Mouse (Mus musculus): ENCODE data around the gene Lrrc58.
A peak's percentile ranks its signal among the peaks of the same experiment; 100 is the strongest.

The Lrrc58 gene

DNA sequence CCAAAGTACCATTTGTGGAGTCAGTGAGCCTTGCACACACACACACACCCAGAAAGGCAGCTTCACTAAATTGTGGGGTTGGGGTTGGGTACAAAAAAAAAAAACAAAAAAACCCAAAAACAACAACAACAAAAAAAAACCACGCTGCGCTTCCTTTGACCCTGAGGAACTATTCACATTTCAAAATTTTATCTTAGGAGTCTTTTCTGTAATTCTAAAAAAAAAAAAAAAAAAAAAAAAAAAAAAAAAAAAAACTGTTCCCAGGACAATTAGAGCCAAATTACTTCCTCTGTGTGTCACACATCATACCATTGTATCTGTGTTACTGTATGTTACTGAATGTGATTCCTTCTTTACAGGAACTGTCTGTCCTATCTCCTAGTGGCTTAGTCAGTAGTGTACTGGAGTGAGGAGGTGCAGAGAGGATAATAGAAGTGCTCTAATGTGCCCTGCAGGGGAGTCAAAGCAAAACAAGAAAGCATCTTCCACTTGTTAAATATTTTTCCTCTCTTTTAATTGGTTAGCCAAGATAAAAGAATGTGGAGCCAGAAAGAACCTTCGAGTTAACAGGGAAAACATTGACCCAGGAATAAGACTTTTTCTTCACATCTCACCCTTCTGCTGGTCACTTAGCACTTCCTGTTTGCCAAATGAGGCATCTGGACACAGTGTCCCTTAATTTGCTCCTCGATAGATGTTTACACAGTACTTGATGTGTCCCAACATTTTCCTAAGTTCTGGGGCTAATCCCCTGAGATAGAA lies 1.5 kb downstream of the Lrrc58 start:
- no peak for DNase-seq (ENCODE audit: low spot score)

DNA sequence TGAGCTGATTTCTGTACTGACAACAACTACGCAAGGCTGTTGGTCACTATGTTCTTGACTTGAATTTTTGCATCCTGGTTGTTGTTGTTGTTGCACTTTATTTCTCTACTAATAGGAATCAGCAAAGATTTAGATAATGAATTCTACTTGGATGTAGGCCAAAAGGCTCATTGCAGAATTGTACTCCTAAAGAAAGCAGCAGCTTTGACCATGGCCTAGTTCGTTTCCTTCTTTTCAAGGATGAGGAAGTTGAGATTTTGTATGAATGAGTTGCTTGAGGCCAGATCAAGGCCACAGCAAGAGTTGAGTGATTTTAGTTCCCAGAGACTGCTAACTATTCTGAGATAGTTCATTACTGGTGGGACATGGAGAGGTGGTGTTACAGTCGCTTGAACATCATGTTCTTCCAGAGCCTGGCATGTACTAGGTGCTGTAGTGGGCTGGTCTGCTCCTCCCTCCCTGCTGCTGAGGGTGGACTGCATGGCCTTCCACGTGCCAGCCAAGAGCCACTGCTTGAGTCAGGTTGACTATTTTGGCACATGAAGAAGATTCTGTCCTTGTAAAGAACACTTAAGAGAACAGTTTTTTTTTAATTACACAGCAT lies 3.0 kb downstream of the Lrrc58 start:
- no peak for DNase-seq (ENCODE audit: low spot score)

DNA sequence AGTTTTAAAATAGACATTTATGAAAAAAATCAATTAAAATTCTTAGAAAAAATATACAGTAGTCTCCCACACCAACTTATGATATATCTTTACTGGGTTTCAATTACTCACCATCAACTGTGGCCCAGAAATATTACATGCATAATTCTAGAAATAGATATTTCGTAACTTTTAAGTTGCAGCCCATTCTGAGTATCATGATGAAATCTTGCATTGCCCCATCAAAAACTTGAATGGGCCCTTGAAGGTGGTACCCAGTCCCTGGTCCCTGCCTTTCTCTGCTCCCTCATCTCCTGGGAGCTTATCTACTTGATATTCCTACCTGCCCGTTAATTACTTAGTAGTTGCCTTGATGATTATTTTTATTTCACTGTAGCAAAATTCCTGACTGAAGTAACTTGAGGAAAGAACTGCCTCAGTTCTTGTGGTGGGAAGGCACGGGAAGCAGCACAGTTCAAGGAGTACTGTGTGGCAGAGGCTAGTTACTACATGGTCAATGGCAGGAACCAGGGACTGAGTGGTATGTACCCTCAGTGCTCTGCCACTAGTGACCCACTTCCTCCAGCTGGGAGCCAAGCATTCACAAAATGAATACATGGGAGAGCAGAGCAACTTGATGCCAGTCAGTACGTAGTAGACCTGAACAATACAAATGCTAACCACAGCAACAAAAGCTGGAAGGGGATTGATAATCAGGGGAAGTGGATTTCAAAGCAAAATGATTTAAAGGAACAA lies 6.5 kb downstream of the Lrrc58 start:
- DNase-seq (ENCODE audit: low spot score): no peak

DNA sequence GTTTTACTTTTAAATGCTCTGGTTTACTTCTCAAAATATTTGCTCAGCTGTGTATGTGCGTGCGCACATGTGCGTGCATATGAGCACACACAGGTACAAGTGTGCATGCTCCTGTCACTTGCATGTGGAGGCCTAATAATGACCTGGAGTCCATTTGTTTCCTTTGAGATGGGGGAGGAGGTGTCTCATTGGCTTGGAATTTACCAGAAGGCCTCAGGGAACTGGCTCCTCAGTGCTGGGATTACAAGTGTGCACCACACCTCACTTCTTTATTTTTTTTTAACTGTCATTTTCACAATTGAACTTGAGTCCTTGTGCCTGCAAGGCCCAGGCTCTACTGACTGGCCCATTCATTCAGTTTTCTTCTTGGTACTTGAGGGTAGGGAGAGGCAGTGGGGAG lies 9.2 kb downstream of the Lrrc58 start:
- no peak for DNase-seq (ENCODE audit: low spot score)

DNA sequence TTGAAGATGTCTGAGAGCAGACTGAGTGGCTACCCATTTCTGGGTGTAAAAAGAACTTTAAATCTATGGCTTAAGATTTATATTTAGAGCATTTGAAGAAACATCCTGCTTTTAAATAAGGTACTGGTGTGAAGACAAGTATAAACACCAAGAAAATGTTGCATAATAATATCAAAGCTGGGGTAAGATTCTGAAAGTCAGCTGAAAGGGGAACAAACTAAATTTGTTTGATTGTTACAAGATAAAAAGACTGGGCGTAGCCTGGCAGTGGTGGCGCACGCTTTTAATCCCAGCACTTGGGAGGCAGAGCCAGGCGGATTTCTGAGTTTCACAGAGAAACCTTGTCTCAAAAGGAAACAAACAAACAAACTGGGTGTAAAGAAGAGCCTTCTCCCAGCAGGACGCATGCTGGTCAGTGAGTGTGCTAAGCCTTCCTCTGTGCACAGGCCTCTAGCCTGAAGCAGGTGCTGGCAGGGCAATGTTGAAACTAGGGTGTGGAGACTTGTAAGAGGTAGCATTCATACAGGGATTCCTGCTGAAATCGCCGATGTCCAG lies 10.8 kb downstream of the Lrrc58 start:
- no peak for DNase-seq (ENCODE audit: low spot score)

DNA sequence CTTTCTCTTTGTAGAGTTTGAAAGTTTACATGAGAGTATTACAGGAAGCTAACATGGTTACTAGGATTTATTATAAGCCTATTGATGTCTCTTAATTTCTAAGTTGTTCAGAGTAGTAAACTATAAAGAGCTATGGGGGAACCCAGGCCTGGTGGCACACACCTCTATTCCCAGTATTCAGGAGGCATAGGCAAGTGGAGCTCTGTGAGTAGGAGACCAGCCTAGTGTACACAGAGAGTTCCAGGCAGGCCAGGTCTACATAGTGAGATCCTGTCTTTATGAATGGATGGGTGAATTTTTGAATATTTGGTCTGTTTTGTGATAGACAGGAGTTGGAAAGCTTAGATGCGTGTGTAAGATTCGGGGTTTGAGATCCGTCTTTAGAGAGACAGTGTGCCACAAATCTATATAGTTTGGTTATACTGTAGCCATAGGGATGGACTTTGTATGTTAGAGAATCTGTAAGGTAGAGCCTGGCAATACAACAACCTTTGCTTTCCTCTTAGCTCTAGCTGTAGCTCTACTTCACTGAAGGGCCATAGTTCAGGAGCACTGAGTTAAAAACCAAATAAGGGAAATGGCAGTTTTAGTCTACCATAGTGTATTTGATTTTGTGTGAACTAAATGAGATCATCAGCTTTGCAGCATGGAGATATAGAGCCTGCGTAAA lies 11.7 kb downstream of the Lrrc58 start:
- no peak for DNase-seq (ENCODE audit: low spot score)

DNA sequence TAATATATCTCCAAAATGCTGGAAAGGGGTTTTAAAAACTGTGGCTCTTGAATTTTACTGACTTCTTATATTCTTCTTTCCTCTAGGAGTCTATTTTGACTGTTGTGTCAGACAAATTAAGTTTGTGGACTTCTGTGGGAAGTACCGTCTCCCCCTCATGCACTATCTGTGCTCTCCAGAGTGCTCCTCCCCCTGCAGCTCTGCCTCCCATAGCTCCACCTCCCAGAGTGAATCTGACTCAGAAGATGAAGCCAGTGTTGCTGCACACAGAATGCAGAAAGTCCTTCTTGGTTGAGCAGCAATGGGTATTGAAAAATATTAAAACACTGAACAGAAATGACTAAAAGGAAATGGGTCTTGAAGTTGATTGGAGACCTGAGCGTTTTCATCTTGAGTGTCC lies 13.0 kb downstream of the Lrrc58 start:
- DNase-seq (ENCODE audit: low spot score): no peak

DNA sequence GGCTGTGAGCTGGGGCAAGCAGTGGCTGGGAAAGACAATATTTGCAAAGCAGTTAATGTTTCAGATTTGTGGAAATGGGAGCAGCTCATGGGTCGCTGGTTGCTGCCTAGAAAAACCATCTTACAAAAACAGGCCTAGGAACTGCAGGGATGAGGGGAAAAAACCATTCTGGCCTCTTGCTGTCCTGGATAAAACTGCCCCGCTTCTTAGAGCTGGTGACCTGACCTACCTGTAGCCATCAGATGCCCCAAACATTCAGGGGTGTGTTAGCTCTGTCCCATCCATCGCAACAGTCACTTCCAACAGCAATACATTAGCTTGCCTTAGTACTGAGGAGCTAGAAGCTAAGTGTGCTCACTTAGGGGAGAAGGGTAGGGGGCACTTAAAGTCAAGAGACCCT lies 20.8 kb downstream of the Lrrc58 start:
- no peak for DNase-seq (ENCODE audit: low spot score)

DNA sequence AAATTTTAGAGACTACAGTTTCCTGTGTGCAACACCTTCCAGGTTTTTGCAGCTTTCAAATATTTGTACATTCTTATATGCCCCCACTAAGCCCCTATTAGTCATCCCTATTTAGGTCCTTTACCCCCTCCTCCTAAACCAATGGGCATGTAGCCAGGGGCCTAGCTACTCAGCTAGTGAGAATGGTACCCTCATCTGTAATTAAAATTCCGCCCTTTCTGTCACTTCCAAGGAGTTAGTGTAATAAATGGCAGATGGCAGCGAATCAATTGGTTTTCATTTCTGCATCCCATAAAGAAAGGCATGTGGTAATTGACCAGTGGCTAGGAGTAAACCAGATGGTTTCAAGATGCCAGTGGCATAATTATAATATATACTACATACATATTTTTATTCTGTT lies 24.5 kb downstream of the Lrrc58 start:
- DNase-seq (ENCODE audit: low spot score): no peak

DNA sequence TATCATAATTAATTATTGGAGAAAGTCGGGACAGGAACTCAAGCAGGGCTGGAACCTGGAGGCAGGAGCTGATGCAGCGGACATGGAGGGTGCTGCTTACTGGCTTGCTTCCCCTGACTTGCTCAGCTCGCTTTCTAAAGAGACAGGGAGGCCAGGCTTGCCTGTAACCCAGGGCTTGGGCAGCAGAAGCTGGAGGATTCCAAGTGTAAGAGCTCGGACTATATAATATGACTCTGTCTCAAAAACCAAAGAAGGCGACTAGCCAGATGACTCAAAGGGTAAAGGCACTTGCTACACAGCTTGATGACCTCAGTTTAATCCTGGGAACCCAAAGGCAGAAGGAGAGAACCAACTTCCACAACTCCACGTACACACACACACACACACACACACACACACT lies 25.2 kb downstream of the Lrrc58 start:
- DNase-seq (ENCODE audit: low spot score): no peak

DNA sequence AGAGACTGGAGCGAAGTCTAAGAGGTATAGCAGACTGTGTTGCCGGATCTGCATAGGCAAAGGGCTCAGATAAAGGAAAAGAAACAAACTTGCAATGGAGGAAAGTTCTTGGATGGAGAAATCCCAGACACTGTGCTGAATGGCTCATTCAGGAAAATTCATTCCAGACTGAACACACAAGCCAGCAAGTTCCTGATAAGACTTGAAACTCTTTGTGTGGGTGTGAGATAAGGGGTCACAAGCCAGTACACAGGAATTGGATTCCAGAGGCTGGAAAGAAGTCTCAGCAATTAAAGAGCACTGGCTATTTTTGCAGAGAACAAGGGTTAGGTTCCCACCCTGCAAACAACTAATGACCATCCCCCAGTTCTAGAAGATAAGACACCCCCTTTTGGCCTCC lies 25.8 kb downstream of the Lrrc58 start:
- DNase-seq (ENCODE audit: low spot score): no peak

DNA sequence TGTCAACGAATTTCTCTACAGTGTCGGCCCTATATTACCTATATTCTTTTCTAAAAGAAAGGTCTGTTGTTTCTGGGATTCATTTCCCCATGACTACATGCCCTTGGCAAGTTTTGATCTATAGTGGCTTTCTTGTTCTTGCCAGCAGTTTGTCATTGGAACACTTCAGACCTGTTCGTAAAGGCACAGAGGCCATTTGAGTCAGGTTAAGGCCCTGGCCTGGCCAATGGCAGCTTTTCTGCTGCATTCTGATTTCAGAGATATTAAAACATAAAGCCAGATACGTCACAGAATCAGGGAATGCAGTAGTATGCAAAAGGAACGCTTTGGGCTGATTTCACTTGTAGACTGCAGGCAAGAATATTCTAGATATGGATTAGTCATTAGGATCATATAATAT lies 30.6 kb downstream of the Lrrc58 start:
- DNase-seq (ENCODE audit: low spot score): no peak

DNA sequence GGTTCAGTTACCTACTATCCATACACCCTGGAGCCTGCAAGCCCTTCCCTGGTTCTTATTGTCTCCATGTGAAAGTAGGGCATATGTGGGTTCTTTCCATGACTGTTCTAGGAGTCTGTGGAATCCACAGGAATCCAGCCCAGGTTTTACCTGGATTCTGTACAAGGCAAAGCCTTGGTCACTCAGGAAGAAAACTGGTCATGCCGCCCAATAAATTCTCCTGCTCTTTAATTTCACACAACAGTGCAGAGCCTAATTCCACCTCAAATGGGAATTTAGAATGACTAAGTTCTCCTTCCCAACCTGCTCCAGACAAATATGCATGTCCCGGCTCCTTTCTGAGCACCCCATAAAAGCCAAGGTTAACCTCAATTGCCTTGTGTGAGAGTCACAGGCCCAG lies 31.2 kb downstream of the Lrrc58 start:
- no peak for DNase-seq (ENCODE audit: low spot score)

DNA sequence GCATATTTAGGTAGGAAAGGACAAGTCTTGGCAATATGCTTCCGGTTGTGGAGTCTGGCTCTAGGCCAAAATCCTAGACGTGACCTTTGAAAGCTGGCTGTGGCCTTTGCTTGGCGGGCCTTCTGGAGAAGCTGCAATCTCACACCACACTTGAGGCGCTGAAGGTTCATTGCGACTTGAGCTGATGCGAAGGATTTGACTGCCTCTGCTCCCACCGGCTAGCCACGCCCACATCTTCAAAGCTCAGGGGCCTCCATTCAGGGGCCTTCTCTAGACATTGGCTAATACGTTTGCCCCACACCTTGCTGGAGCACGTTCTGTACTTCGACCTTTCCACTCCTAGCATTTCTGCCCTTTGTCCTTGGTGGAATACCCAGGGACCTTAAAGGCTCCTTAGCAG lies 33.1 kb downstream of the Lrrc58 start:
- no peak for DNase-seq (ENCODE audit: low spot score)

DNA sequence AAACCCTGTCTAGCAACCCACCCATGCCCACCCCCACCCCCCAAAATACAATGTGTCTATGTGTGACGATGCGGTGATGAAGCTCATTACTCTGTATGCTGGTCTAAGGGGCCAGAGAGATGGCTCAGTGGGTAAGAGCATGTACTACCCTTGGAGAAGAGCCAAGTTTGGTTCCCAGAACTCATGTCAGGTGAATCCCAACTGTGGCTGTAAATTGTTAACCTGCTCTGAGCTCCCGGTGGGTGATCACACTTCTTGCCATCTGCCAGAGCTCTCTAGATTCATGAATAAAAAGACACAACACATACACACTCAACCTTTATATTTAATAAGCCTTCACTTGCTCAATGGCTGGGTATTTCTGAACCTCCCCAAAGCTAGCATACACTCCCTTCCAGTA lies 38.3 kb downstream of the Lrrc58 start:
- no peak for DNase-seq (ENCODE audit: low spot score)

DNA sequence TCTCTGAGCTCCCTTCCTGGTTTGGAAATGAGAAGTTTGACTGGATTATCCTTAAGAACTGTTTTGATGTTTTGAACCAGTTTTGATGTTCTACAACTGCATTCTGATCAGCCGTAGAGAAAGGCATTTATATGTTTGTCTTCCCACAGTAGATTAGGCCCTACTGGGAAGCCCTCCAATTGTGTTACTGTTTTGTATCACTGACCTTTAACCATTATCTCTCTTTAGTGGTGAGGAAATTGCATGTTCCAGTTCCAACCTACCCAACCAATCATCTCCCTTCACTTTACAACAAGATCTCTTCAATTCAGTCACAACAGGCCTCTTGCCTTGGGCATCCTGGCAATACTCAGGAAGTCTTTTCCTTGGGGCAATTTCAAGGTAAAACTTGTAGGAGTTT lies 42.9 kb downstream of the Lrrc58 start:
- DNase-seq (ENCODE audit: low spot score): no peak

DNA sequence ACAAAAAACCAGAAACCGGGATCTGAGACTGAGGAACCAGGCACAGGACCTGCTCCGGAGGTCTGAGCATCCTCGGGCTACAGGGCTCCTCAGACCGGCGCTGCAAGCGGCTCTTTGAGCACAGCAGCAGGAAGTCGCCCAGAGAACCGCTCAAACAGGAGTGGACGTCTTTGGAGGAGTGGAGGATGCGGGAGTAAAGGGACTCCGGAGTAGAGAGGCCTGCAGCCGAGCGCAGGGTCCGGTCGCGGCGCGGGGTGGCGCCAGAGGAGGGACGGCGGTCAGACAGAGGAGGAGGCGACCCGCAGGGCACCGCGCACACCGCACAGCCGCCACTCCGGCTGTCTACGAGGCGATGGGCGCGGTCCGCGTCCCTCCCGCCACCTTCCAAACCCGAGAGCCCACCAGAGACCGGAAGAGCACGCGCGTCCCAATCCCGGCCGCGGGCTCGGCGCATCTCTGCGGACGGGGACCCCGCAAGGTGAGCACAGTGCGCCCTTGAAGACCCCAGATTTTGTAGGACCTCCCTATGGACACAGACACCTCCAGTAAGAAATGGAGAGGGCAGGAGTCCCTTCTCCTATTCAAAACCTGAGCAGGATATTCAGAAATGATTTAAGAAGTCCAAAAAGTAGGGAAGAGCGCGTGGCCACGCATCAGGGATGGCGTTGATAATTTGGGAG lies 48.1 kb downstream of the Lrrc58 start, which contains the start of gene Gpr156:
TSS of gene Gpr156 (plus strand) at position 359 of the 680 bp plus-strand sequence.
- peak; percentile 11 for DNase-seq (ENCODE audit: low spot score)

DNA sequence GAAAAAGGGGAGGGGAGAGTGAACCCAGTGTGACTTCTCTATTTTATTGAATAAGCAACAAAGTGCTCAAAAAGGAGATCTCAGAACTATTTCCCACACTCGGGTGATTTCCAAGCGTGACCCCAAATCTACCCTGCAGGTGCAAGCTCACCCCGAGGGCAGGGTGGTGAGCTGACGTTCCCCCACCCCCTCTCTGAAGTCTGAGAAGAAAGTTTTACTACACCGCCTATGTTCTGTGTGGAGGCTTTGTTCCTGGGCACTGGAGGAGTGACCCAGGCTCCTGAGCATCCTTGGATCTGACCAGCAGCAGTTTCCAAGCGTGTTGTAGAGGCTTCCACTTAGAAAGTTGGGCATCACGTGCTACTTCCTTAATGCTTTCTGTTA lies 48.6 kb downstream of the Lrrc58 start:
- no peak for DNase-seq (ENCODE audit: low spot score)

DNA sequence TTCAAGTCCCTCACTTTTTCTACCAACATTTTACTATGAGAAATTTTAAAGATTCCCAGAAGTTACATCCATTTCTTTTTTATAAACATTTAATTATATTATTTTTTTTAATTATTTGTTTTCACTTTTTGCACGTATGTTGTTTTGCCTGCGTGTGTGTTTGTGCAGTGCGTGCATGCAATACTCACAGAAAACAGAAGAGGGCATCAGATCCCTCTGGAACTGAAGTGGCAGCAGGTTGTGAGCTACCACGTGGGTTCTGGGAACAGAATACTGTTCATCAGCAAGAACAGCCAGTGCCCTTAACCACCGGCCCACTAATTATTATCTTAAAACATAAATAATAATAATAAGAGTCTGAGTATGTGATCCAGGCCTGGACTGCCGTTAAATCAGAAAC lies 50.8 kb downstream of the Lrrc58 start:
- DNase-seq (ENCODE audit: low spot score): no peak

DNA sequence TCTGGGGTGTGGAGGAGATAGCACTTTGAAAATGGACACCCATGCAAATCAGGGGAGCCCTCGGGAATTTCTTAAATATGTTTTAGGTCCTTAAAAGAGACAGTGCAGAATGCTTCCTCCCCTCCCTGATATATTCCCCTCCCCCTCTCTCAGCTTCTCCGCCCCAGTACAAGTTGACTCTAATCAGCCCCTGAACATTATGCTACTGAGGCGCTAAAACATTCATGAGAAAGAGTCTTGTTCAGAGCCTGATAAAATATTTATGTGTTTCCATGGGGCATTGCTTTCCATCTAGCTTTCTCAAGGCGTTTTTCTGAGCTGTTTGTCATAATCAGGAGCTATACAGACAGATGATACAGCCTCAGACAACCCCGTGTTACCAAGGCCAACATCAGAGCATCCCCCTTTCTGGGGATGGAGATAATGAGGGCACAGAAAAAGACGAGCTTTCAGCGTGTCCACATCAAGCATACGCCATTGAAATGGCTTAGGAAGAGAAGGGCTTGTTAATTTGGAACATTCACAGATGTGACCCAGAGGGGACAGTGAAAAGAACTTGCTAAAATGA lies 52.7 kb downstream of the Lrrc58 start:
- DNase-seq (ENCODE audit: low spot score): no peak

DNA sequence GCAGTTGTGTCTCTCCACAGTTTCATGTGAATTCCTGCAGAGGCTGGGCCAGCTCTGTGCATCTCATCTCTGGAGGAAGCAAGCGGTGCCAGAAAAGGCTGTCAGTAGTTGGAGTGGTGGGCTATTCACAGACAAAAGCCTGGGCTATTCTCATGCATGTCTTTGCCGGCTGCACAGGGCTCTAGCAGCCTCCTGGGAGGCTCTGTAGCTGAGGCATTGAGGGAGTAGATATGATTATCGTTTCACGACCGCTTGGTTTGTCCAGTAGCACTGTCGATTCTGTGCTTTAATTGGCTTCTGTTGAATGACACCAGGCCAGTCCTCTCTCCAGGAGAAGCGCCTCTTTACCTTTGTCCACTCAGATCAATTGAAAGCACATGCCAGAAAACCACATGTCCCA lies 57.9 kb downstream of the Lrrc58 start:
- DNase-seq (ENCODE audit: low spot score): no peak

DNA sequence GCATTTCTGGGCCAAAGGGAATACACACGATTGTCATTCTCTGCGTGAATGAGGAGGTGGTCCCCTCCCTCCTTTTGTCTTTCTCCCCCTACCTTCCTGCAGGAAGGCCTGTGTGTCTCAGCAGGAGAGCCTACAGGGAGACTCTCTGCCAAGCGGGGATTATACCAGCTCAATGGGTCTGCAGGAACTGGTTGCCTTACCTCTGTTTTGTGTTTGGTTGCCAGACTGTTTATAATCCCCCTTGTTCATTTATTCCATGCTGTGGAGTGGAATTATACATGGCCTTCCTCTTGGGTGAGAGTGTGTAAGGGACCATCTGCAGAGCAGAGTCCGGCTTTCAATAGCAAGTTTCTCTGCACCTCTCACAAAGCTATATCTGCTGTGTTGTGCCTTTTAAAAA lies 58.9 kb downstream of the Lrrc58 start:
- no peak for DNase-seq (ENCODE audit: low spot score)
